Mouse (Mus musculus) hindbrain, embryonic 14.5 days (tissue): ENCODE results near the gene Kifc1. TPM values are rescaled to one million over a fixed set of nuclear protein-coding genes. Genes with fewer than 3 reads are reported as not detected.
"Not testable (repeated sequence)": the region's sequence is repeated elsewhere in the genome, so short reads cannot be mapped to it uniquely, and the experiment has no call there.

ENCODE experiments used
- ATAC-seq: fragments of 200-750 bp; cut with Nextera tagmentation; 2 replicates; pipeline ENCODE4 v1.8.0; 2017; ENCODE audit warnings: moderate number of reproducible peaks, mild to moderate bottlenecking, moderate TSS enrichment, moderate library complexity; ENCODE audit not compliant: low FRiP score
- DNase-seq: peaks from one replicate; pipeline ENCODE4 v3.0.0-alpha.2; 2015; ENCODE audit warnings: low spot score
- H3K27ac ChIP-seq: fragments of 300-500 bp; sonication (generic); 2 replicates; pipeline ENCODE4 v1.5.1; 2014; ENCODE audit warnings: mild to moderate bottlenecking, moderate library complexity
- H3K27me3 ChIP-seq: fragments of 300-500 bp; sonication (generic); 2 replicates; pipeline ENCODE4 v1.6.1; 2014; ENCODE audit warnings: mild to moderate bottlenecking, low read length, mixed read lengths; ENCODE audit not compliant: control insufficient read depth, insufficient read depth
- H3K36me3 ChIP-seq: fragments of 300-500 bp; sonication (generic); replicated peaks from 2 replicates; pipeline ENCODE4 v1.6.1; 2014; ENCODE audit not compliant: control insufficient read depth, insufficient read depth
- H3K4me1 ChIP-seq: fragments of 300-500 bp; sonication (generic); replicated peaks from 2 replicates; pipeline ENCODE4 v1.6.1; 2014; ENCODE audit warnings: antibody characterized with exemption, low read length, mixed read lengths; ENCODE audit not compliant: control insufficient read depth, insufficient read depth
- H3K4me2 ChIP-seq: fragments of 300-500 bp; sonication (generic); replicated peaks from 2 replicates; pipeline ENCODE4 v1.6.1; 2014; ENCODE audit warnings: mild to moderate bottlenecking, moderate library complexity
- H3K4me3 ChIP-seq: fragments of 300-500 bp; sonication (generic); replicated peaks from 2 replicates; pipeline ENCODE4 v1.5.1; 2014; ENCODE audit warnings: mild to moderate bottlenecking, low read length
- H3K9ac ChIP-seq: fragments of 300-500 bp; sonication (generic); 2 replicates; pipeline ENCODE4 v1.6.1; 2014
- H3K9me3 ChIP-seq: fragments of 300-500 bp; sonication (generic); 2 replicates; pipeline ENCODE4 v1.6.1; 2016; ENCODE audit warnings: low read length; ENCODE audit not compliant: control insufficient read depth
- WGBS: fragments of 180-500 bp; shearing (Covaris S2); extraction: QIAGEN DNeasy Blood & Tissue Kit; methylation state at CpG from one replicate; pipeline ENCODE4 v1.1.7; 2014; 5-methylcytosine and 5-hydroxymethylcytosine counted together
- polyA plus RNA-seq: library from polyadenylated mRNA; unstranded; fragments of >200 nt; fragmentation: Nextera tagmentation; extraction: Ambion mirVana; gene quantifications from 2 replicates; pipeline ENCODE4 v1.2.1, GENCODE M21; 2014

The Kifc1 gene
- polyA plus RNA-seq, 1 experiment from 2014 or later, result 1.8 TPM

DNA sequence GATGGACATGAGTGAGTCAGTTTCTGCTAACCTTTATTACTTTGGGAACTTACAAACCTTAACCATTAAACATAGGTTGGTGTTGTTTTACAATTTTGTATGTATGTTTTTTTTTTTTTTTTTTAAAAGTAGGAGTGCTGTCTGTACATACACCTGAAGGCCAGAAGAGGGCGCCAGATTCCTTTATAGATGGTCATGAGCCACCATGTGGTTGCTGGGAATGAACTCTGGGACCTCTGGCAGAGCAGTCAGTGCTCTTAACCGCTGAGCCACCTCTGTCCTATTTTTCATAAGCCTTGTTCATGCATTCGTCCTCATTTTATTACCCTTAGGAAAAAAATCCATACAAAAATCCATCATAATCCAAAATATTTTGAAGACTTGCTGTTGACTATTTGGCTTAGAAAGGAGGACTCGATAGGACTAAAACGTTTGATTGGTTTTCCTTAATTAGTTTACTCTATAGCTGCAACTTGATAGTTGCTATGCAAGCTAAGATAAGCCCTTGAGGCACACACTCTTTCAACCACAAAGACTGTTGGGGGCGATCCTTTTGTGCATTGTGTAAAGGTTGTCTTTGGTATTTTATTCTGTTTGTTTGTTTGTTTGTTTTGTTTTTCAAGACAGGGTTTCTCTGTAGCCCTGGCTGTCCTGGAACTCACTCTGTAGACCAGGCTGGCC lies 6.8 kb upstream of the Kifc1 start:
- WGBS, result 46% methylated on average over 6 of the region's 6 CpGs
- H3K36me3 ChIP-seq, result no peaks in the 10 kb centered on the region
- DNase-seq, result peak; percentile 63

DNA sequence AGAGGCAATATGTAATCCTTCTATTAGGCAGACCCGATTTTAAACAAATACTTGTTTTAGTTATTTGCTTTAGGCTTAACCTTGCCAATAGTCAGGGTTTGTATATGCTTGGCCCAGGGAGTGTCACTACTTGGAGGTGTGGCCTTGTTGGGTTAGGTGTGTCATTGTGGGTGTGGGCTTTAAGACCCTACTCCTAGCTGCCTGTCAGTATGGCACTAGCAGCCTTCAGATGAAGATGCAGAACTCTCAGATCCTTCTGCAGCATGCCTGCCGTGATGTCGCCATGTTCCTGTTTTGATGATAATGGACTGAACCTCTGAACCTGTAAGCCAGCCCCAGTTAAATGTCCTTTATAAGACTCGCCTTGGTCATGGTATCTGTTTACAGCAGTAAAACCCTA lies 2.5 kb upstream of the Kifc1 start:
- H3K4me3 ChIP-seq, ATAC-seq, H3K4me2 ChIP-seq, H3K4me1 ChIP-seq, H3K9ac ChIP-seq, H3K36me3 ChIP-seq, H3K9me3 ChIP-seq, H3K27ac ChIP-seq, DNase-seq, H3K27me3 ChIP-seq: not testable (repeated sequence)
- WGBS, result 76% methylated on average over 4 of the region's 4 CpGs

More for the DNA sequence above, 6.8 kb upstream of the Kifc1 start:
- H3K9me3 ChIP-seq, result no peaks in the 10 kb centered on the region
- no peak overlapping the region for H3K27ac ChIP-seq
- no peak for ATAC-seq
- no peaks in the 10 kb centered on the region for H3K27me3 ChIP-seq
- no peak overlapping the region for H3K4me3 ChIP-seq
- H3K4me2 ChIP-seq, result no peak overlapping the region
- H3K9ac ChIP-seq, result no peak overlapping the region
- no peaks in the 10 kb centered on the region for H3K4me1 ChIP-seq

- WGBS, result 17% methylated on average over 7 of the region's 7 CpGs
- H3K9ac ChIP-seq, result no peak overlapping the region
- DNase-seq (no peak), ATAC-seq (no peak)
- H3K4me3 ChIP-seq, result no peak overlapping the region
- no peaks in the 10 kb centered on the region for H3K36me3 ChIP-seq
- H3K4me1 ChIP-seq, result 0 out of 2 replicates have a peak, but pooled peaks cover 4% of the 10 kb centered on the region
- H3K4me2 ChIP-seq, result no peak overlapping the region
- H3K27me3 ChIP-seq, result no peaks in the 10 kb centered on the region
- no peak overlapping the region for H3K27ac ChIP-seq
- H3K9me3 ChIP-seq, result no peaks in the 10 kb centered on the region
Measured at GRCm38 (mm10) chr17:33892429-33892828, 2.0 kb upstream of the Kifc1 start.

DNA sequence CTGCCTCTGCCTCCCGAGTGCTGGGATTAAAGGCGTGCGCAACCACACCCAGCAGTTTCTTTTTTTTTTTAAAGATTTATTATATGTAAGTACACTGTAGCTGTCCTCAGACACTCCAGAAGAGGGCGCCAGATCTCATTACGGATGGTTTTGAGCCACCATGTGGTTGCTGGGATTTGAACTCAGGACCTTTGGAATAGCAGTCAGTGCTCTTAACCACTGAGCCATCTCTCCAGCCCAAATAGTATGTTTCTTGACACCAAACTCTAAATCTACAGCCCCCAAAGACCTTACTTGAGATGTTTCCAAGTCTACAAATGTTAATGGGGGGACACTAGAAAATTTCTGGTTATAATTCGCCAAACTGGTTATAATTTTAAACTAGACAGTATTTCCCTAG lies 1.4 kb upstream of the Kifc1 start:
- WGBS, result 65% methylated on average over 6 of the region's 6 CpGs
- not testable (repeated sequence) for H3K4me3 ChIP-seq, H3K9me3 ChIP-seq, DNase-seq, H3K9ac ChIP-seq, ATAC-seq, H3K4me1 ChIP-seq, H3K36me3 ChIP-seq, H3K27me3 ChIP-seq, H3K4me2 ChIP-seq, H3K27ac ChIP-seq

DNA sequence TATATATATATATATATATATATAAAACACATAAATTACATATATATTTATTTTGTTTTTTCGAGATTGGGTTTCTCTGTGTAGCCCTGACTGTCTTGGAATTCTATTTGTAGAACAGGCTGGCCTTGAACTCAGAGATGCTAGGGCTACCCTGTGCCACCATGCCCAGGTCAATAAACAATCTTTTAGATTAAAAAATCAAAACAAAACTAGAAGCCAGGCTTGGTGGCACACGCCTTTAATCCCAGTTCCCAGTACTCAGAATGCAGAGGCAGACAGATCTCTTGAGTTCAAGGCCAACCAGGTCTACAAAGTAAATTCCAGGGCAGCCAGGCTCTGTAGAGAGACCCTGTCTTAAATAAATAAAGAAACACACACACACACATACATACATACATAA lies 896 bp upstream of the Kifc1 start:
- no peak overlapping the region for H3K4me3 ChIP-seq
- ATAC-seq (no peak), DNase-seq (no peak)
- no peaks in the 10 kb centered on the region for H3K9me3 ChIP-seq
- no peak overlapping the region for H3K4me2 ChIP-seq
- 0 out of 2 replicates have a peak, but pooled peaks cover 4% of the 10 kb centered on the region for H3K4me1 ChIP-seq
- H3K9ac ChIP-seq, result no peak overlapping the region
- no peak overlapping the region for H3K27ac ChIP-seq
- H3K27me3 ChIP-seq, result no peaks in the 10 kb centered on the region
- WGBS, result 65% methylated on average over 2 of the region's 2 CpGs
- H3K36me3 ChIP-seq, result no peaks in the 10 kb centered on the region

GRCm38 (mm10) chr17:33889941-33890532 lies 424 bp downstream of the Kifc1 start:
- H3K36me3 ChIP-seq, H3K9me3 ChIP-seq, H3K27me3 ChIP-seq, ATAC-seq, H3K4me1 ChIP-seq, DNase-seq, H3K27ac ChIP-seq: not testable (repeated sequence)
- Histone ChIP-seq H3K4me3 (peak overlapping the region; percentile 56), H3K4me2 (peak overlapping the region; percentile 70), H3K9ac (peak overlapping the region; percentile 52)
- WGBS, result under 1% methylated on average over 41 of the region's 44 CpGs

DNA sequence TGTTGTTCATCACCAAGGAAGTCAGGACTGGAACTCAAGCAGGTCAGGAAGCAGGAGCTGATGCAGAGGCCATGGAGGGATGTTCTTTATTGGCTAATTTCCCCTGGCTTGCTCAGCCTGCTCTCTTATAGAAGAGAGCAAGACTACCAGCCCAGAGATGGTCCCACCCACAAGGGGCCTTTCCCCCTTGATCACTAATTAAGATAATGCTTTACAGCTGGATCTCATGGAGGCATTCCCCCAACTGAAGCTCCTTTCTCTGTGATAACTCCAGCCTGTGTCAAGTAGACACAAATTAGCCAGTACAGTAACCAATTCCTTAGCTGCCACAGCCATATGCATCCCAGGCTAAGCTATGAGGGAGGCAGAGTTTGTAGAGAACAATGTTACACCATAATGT lies 2.2 kb downstream of the Kifc1 start:
- H3K9ac ChIP-seq, H3K4me2 ChIP-seq: not testable (repeated sequence)

DNA sequence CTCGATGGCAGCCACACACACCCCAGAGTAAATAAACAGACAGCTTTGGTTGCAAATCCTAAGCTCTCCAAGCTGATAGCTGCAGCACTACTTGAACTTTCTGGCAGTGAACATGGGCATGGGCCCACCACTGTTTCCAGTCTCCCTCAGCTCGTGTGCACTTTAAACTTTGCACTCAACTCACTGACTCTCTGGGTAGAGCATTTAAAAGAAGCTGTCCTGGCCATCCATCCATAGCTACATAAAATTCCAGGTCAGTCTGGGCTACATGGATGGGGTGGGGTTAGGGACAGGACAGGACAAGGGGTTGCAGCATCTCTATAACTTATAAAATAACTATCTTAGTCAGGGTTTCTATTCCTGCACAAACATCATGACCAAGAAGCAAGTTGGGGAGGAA lies 2.7 kb downstream of the Kifc1 start:
- H3K27me3 ChIP-seq, H3K4me1 ChIP-seq, ATAC-seq, H3K36me3 ChIP-seq, H3K4me3 ChIP-seq, H3K9me3 ChIP-seq, H3K9ac ChIP-seq, DNase-seq, H3K4me2 ChIP-seq, H3K27ac ChIP-seq: not testable (repeated sequence)
- 78% methylated on average over 2 of the region's 2 CpGs for WGBS

More for the DNA sequence above, 2.2 kb downstream of the Kifc1 start:
- not testable (repeated sequence) for H3K27ac ChIP-seq, H3K36me3 ChIP-seq, H3K9me3 ChIP-seq, H3K4me1 ChIP-seq, H3K27me3 ChIP-seq, ATAC-seq, H3K4me3 ChIP-seq, DNase-seq

DNA sequence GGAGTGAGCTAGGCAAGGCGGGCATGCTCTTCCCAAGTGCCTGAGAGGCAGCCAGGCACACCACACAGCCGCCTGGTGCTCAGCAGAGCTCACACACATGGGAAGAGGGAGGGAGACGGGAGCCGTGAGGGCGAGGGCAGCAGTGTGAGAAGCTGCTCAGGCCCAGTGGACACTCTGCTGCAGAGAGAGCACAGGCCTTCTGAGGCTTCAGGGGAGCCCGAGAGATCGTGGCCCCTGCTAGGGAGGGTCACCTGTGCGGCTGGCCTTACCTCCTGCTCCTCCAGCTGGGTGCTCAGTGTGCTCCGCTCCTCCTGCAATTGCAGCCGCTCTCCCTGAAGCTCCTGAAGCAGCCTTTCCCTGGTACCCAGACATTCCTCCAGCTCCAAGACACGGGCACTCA lies 6.1 kb downstream of the Kifc1 start:
- not testable (repeated sequence) for H3K27me3 ChIP-seq, ATAC-seq, DNase-seq, H3K27ac ChIP-seq, H3K9me3 ChIP-seq, H3K9ac ChIP-seq, H3K4me2 ChIP-seq, H3K4me1 ChIP-seq, H3K4me3 ChIP-seq
- WGBS, result 95% methylated on average over 7 of the region's 11 CpGs
- peaks cover 12% of the 10 kb centered on the region; the same call in 1 of the 2 replicates for H3K36me3 ChIP-seq
